Mouse (Mus musculus): ENCODE results near the gene 1700012B09Rik. TPM values are rescaled to one million over a fixed set of nuclear protein-coding genes. Genes with fewer than 3 reads are reported as not detected.

Gene 1700012B09Rik
- polyA plus RNA-seq (2012; rRNA removed) = not detected in 2 replicates

DNA sequence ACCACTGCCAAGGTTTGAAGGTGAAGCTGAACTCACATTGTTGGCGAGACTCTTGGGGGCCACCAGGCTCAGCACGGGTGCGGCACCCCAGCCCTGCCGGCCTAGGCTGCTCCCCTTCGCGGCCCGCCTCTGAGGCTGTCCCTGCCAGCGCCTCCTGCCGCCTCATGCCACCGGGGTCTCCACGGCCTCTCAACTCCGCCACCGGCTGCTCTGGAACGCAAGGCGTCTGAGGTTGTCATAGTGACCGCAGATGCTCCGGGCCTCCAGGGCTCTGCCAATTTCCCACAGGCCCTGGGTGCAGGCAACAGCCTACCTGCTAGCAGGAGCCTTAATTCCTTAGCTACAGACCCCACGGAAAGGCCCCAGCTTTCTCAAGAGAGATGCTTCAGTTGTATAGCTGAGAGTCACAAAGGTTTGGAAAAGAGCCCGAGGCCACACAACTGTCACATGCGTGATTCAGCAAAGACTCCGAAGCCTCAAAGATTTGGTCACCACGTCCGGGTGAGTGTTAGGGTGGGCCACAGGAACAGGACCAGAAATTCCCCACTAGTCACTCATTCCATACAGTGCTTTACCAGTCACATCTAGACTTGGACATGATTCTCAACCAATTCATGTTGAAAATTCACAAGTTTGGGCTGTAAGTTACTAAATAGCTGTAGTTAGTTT is at the start of gene 1700012B09Rik:
Gene 1700012B09Rik (minus strand): TSS at position 228 of the 669 bp plus-strand sequence.
- no peak for DNase-seq (ENCODE audit: low spot score)

GRCm38 (mm10) chr9:14810111-14810510 is 39.3 kb upstream of the 1700012B09Rik start:
- DNase-seq (ENCODE audit: low spot score) = no peak

DNA sequence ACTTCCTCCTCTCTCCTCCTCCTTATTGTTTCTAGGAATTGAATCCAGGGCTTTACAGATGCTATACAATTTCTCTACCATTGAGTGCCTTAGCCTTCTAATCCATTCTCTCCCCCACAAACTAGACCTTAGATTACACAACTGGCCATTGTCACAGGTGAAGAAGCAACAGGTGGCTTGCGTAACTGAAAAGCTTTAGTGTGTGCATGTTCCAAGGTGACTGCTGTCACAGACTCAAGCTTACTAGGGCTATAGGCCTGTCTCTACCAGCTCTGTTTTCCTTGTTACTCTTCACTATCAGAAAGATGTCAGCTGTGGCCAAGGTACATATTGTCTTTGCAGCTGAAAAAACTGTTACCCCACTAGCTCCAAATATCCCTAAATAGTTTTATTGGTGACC is 36.0 kb upstream of the 1700012B09Rik start:
- no peak for DNase-seq (ENCODE audit: low spot score)

DNA sequence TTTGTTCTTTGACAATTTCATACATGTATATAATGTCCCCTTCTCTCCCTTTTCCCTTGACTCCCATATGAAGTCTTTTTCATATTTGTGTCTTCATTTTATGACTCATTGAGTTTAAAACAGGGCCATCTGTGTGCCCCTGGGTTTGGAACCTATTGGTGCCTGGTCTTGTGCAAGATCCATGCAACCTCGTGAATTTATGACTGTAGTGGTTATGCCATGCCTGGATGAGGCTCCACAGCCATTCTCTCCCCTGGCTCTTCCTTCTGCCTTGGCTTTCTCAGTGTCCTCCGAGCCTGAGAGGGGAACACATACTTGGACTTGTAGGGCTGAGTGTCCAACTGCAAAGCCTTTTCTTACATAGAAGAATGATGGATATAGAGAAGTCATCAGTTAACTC is 34.9 kb upstream of the 1700012B09Rik start:
- DNase-seq (ENCODE audit: low spot score) = no peak

GRCm38 (mm10) chr9:14787356-14787755 is 16.5 kb upstream of the 1700012B09Rik start:
- no peak for DNase-seq (ENCODE audit: low spot score)

- DNase-seq (ENCODE audit: low spot score) = peak; percentile 78
These were observed 13.5 kb upstream of the 1700012B09Rik start, which contains the start of the genes Mre11a and Ankrd49 for GRCm38 (mm10) chr9:14784039-14785002. Mre11a (plus strand) TSS chr9:14784654. Ankrd49 (minus strand) TSS chr9:14784856.

DNA sequence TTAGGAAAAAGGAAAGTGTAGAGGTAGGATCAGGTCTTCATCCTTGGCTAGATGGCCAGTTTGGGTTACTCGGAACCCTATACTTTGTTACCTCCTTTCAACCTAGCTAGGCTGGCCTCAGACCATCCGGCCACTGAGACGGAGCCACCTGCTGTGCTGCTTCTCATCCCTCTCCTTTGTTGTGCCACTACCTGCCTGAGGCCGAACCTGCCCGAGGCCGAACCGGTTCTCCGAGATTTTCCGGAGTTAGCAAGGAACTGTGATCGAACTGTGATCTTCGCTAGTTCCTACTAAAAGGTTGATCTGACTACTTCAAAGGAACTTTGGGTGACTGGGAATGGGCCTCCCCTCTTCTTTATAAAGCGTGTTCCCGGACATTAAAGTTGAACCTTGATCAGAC is 7.5 kb upstream of the 1700012B09Rik start:
- no peak for DNase-seq (ENCODE audit: low spot score)

DNA sequence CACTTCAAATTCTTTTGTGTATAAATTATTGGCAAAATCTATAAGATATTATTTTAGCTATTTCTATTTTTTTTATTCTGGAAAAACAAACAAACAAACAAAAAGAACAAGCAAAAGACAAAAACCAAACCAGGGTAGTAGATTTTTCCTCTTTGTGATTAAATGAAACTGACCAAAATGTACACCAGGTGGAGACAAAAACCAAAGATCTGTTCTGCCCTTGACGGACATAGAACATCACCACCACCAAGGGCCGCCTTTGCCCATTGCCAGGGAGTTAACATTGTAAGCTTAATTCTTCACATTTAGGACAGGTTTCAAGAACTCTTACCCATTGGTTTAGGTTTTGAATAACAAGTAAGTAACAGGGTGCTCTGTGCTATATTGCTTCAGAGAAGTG is 3.0 kb upstream of the 1700012B09Rik start:
- no peak for DNase-seq (ENCODE audit: low spot score)

GRCm38 (mm10) chr9:14772074-14772473 is 1.2 kb upstream of the 1700012B09Rik start:
- no peak for DNase-seq (ENCODE audit: low spot score)

GRCm38 (mm10) chr9:14769811-14770210 is 1.0 kb downstream of the 1700012B09Rik start:
- no peak for DNase-seq (ENCODE audit: low spot score)

GRCm38 (mm10) chr9:14764765-14765164 is 6.1 kb downstream of the 1700012B09Rik start:
- DNase-seq (ENCODE audit: low spot score) = no peak

GRCm38 (mm10) chr9:14759261-14759660 is 11.6 kb downstream of the 1700012B09Rik start:
- DNase-seq (ENCODE audit: low spot score) = no peak

DNA sequence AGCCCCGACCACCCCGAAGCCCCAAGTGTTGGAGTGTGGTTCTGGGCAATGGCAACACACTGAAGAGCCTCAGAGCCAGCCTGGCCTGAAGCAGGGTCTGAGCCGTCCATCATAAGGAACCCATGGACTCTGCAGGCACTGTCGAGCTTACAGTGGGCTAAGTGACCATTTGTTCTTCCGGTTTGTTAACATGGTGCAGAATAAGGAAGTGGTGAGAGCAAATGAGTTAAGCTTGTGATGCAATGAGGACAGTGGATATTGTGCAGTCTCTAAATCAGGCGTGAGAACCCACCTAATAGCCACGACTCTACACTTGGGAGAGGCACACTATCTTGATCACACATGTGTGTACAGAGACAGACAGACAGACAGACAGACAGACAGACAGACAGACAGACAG is 12.2 kb downstream of the 1700012B09Rik start:
- DNase-seq (ENCODE audit: low spot score) = no peak

DNA sequence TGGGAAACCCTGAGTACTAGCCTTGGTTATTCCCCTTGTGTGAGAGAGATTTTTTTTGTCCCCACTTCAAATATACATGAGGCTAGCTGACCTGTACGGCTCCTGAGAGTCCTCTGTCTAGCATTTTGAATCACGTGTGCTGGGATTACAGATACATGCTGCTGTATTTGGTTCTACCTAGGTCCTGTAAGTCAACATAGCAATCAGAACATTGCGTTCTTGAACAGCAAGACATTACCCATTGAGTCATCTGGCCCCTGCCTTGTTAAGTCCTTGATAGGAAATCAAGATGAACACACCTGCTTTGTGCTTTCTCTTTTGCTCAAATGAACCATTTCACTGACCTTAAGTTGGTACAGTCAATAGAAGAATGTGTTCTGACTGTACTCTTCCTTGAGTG is 16.4 kb downstream of the 1700012B09Rik start:
- no peak for DNase-seq (ENCODE audit: low spot score)

DNA sequence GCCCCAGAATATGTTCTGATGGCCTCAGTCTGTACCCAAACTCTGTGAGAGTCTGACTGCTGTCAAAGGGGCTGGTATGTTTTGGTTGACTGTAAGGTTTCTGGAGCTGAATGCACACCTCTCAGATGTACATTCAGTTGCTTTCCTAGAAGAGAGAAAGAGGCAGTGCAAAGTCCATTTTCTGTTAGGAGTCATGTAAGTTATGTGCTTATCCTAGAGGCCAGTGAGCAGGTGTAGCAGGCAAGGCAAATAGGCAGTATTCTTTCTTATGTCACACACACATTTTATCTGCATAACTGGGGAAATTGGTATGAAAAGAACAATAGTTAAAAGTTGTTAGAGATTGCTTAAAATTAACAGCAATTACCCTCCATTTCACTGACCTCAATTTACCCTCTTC is 16.9 kb downstream of the 1700012B09Rik start:
- no peak for DNase-seq (ENCODE audit: low spot score)

GRCm38 (mm10) chr9:14752001-14752522 is 18.8 kb downstream of the 1700012B09Rik start, which contains the start of gene Fut4:
Fut4 (minus strand) TSS chr9:14752393.
- DNase-seq (ENCODE audit: low spot score) = peak; percentile 66

DNA sequence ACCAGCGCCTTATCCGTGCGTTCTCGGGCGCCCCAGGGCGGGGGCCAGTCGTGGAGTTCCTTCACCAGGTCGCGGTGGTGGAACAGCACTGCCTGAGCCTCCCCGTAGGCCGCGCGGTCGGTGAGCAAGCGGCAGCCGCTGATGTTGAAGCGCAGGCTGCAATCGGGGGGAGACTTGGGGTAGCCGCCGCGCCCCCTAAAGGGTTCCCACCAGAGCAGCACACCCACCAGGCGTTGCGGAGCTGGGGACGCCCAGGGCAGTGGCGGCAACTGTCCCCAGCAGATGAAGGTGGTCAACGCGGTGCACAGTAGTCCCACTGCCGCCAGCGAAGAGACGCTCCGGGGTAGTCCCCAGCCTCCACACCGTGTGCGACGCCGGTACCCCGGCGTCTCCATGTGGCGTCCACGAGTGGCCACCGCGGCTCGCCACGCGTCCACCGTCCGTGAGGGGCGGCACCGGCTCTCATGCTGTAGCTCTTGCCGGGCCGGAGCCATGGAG is 19.3 kb downstream of the 1700012B09Rik start:
- DNase-seq (ENCODE audit: low spot score) = peak; percentile 34

GRCm38 (mm10) chr9:14750901-14751502 is 19.8 kb downstream of the 1700012B09Rik start:
- DNase-seq (ENCODE audit: low spot score) = no peak

DNA sequence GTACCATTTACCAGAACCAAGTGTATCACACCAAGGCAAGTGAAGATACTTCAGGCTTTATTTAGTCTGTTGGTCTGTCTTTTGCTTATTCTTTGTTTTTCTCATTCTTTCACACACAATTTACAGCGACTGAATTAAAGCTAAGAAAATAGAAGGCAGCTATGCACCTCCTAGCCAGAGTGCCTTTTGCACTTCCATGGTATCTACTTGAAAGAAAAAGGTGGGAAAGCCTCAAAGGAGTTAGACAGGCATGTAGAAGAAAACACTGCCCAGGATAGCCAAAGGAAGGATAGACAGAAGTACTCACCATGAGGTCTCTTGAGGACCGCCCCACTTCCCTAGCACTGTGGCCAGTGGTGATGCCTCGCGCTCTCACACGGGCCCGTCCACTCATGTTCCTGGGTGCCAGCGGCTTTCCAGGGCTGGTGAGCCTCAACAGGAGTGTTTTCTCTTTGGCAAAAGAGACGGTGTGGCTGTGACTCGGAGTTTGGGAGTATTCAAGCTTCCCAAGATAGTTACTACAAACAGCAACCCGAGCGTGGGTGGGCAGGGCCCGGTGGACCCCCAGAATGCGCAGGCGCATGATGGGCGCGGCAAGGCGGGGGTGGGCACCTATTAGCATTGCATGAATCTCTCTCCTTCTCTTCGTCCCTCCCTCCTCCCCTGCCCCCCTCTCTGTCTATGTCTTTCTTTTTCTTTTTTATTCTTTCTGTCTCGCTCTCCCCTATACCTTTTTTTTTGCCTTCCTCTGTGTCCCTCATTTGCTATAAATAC is 30.5 kb downstream of the 1700012B09Rik start, which contains the start of gene Piwil4:
Gene Piwil4 (minus strand): TSS at position 583 of the 774 bp plus-strand sequence.
- no peak for DNase-seq (ENCODE audit: low spot score)

- DNase-seq (ENCODE audit: low spot score) = no peak
These were observed 31.2 kb downstream of the 1700012B09Rik start for GRCm38 (mm10) chr9:14739498-14740150.

All from urinary bladder, adult 2 months (tissue).